Mouse (Mus musculus) retina, embryonic 14.5 days (tissue): Measurements from ENCODE around the gene Tcp11l2.
A peak's percentile ranks its signal among the peaks of the same experiment; 100 is the strongest.

Experiments
- DNase-seq: peaks from one replicate; pipeline ENCODE4 v3.0.0-alpha.2; 2015; ENCODE audit warnings: low spot score

Tcp11l2 gene

GRCm38 (mm10) chr10:84558511-84558910 lies 17.9 kb upstream of the Tcp11l2 start:
- no peak for DNase-seq

DNA sequence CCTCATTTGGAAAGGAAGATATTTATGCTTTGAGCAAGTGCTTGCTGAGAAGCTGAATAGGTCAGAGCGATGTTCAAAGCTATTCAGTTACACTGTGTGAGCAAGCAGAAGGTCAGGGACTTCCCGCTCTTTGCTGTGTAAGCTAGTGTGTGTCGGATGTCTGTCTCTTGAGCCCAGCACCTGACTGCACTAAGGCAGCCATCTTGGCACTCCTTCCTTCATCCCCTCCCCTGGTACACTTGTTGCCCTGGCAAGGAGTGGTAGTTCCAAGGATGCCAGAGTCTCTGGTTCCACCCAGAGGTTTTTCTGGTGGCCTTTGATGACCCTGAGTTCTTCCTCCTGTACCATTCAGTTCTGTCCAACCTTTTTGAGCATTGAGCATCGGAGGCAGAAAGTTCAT lies 16.4 kb upstream of the Tcp11l2 start:
- no peak for DNase-seq

DNA sequence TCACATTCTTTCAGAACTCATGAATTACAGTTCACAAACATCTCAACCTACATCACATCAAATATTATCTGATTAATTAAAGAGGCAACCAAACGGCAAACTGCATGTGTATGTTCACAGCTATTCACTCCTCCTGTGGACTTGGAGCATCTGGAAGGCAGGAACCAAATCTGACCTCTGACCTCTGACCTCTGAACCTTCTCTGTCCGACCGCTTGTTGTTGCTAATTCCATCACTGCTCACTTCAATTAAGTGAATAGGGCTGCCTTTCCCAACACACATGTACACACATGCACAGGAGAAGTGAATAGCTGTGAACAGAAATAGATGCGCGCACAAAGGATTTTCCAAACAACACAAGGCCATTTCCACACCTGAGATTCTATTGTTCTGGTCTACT lies 14.3 kb upstream of the Tcp11l2 start:
- DNase-seq = no peak

DNA sequence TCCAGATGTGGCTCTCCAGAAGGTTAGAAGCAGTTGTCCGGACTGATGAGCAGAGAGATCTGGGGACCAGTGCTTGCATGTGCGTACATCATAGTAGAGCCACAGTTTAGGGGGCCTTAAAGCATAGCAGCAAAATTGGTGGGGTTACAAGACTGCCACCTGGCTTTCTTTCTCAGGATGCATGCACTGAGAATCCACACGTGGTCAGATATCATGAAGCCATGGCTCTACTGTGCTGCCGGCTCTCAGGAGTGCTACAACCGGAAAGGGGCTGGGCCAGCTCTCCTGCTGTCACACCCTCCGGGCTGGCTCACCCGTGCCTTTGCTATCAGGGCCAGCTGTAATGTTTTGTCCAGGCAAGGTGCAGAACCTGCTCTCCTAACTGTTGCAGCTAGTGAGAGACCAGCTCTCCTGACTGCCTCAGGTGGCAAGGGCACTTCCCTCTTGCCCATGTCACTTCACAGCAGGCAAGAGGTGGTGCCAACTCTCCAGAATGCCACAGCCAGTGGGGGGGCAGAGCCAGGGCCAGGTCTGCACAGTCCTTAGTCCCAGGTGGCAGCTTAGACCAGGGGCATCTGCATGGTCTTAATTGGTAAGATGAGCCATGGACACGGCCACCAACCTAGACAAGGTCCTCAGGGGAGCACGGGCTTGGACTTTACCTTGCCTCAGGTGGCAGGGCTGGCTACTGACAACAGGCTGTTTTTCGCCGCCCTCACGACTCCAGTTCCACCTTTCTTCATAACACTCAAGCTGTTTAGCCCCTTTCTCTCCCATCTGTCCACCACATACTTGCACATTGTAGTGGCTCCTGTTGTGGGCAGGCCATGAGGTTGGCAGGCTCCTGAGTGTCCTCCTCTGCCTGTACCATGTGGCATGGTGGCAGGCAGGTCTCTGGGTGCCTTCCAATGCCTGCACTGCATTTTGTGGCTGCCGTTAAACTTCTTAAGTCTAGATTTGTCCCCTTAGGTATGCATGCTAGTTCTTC lies 13.6 kb upstream of the Tcp11l2 start:
- no peak for DNase-seq

DNA sequence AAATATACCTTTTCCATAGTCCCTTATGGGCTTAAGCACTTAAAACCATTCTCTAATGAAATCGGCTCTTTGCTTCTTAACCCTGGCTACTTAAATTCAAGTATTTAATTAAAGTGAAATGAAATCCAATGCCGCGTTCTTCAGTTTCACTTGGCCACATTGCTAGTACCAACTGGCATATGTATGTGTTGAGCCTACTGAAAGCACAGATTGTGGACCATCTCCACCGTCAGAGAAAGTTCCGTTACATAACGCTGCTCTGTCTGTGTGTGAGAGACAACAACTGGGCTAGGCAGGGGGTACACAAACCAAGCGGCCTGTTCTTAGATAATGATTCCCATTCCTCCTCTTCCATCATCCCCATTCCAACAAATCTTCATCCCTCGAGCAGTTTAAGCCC lies 12.0 kb upstream of the Tcp11l2 start:
- no peak for DNase-seq

DNA sequence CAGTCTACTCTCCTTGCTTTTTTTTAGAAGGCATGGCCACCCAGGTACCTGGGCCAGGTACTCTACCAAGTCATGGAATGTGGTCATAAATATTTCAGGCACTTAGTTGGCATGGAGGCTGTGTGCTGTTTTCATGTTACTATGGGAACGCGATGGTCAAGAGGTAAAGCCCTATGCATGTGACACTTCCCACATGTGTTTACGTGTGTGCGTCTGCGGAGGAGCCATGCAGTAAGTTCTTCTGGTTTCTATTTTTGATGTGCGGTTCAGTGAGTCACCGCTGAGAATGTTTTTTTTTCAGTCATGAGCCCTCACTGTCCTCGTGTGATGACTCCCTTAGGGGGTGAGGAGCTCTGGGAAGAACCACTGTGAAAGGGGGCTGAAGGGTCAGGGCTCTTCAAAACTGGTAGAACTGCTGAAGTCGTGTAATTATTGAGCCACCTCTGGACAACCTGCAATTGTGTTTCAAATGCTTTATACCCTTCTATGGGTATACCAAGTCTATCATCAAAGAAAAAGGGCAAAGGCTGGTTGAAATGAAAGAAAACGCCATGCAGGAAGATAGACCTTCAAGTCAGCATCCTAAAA lies 5.3 kb upstream of the Tcp11l2 start:
- no peak for DNase-seq

DNA sequence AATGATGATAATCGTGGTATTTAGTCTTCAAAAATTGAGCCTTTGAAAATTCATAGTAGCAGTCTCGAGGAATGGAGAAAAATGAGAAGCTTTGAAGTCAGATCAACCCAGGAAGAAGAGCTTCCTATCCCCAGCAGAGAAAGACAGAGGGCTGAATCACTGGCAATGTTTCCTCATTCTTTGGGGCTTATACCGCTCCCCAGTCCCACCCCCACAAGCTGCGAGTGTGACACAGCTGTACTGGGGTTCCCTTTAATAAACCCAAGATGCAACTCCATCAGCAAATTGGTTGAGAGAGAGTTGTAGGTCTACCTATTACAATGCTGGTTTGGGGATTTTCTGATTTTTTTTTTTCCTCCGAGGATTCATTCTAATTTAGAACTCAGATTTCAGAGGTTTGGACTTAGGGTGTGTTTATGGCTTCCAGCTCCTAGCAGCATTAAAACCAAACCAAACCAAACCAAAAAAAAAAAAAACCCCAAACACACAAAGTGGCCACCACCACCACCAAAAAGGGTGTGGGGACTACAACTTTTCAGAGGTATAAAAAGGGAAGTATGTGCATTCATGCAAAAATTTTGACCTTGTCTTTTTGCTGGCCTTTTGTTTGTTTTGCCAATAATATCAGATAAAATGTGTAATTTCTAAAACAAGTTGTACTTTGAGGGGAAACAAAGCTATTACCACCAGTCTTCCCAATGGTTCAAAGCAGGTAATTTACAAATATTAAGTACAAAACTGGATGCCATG lies 2.6 kb upstream of the Tcp11l2 start:
- no peak for DNase-seq

DNA sequence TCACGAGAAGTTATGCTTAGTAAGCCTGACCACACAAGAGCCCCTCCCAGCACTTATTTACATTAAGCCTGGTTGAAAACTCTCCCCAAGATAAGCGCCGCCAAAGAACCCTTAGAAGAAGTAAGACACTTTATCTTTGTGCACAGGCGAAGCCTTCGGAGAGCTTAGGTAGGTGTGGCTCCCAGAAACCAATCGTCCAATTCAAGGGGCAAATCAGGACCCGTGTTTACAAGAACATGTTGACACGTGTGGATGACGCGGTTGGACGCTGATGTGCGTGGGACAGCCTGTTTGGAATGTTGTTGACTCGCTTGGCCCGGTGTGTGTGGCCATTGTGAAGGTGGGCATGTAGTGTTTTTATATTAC lies 414 bp upstream of the Tcp11l2 start:
- no peak for DNase-seq

- peak; percentile 64 for DNase-seq
Measured at GRCm38 (mm10) chr10:84577071-84577727, 773 bp downstream of the Tcp11l2 start.

- DNase-seq = no peak
Measured at GRCm38 (mm10) chr10:84578738-84579137, 2.3 kb downstream of the Tcp11l2 start.

GRCm38 (mm10) chr10:84579527-84579926 lies 3.1 kb downstream of the Tcp11l2 start:
- DNase-seq = no peak

DNA sequence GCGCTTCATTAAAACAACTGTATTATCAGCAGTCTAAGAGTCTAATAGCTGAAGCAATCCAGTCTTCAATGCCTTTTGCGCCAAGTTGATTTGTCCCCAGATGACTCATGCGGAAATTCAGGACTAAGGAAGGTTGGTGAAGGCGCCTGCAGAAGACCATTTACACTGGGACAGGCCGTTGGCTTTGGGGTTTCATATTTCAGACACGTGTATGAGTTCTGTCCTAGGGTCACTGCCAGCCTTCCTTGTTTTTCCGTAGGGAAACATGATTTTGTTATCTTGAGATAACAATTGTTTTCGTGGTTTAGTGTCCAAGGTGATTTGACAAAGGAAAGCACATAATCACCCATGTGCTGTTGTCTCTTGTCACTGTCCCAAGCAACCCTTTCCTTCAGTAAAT lies 4.8 kb downstream of the Tcp11l2 start:
- no peak for DNase-seq

GRCm38 (mm10) chr10:84582236-84582635 lies 5.8 kb downstream of the Tcp11l2 start:
- no peak for DNase-seq

GRCm38 (mm10) chr10:84584451-84585293 lies 8.2 kb downstream of the Tcp11l2 start:
- DNase-seq = no peak

- no peak for DNase-seq
Measured at GRCm38 (mm10) chr10:84585294-84585650, 8.8 kb downstream of the Tcp11l2 start.

- no peak for DNase-seq
Measured at GRCm38 (mm10) chr10:84590956-84591355, 14.5 kb downstream of the Tcp11l2 start.

DNA sequence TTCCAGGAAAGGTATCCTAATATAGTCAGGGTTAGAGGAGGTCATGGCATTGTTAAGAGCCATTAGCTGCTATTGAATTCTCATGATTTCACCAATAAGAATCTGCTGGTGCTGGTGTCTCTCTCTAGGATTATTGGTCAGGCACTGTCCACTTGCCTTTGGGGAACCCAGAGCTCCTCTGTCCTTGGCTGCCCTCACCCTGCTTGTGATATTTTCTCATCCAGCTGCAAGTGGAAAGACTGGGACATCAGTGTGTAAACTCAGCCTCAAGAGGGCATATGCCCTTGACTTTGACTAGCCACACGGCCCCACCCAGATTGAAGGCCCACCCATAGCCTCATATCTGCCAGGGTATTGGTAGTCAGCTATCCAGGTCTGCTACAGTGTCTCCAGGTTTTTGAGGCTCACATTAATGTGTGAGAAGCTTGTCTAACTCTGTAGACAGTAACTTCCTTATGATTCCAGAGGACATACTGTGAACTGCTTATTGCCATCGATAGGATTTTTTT lies 15.3 kb downstream of the Tcp11l2 start:
- DNase-seq = no peak

- no peak for DNase-seq
Measured at GRCm38 (mm10) chr10:84592745-84593144, 16.3 kb downstream of the Tcp11l2 start.

- no peak for DNase-seq
Measured at GRCm38 (mm10) chr10:84597127-84597785, 20.8 kb downstream of the Tcp11l2 start.

DNA sequence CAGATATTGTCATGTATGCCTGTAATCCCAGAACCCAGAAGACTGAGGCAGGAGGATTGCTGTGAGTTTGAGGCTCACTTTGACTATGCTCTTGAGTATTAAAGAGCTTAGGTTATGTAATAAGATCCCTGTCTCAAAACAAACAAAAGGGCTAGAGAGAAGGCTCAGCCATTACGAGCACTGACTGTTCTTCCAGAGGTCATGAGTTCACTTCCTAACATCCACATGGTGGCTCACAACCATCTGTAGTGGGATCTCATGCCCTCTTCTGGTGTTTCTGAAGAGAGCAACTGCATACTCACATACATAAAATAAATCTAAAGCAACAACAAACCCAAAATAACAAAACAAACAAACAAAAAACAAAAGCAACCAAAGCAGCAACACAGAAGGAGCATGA lies 21.7 kb downstream of the Tcp11l2 start:
- no peak for DNase-seq

DNA sequence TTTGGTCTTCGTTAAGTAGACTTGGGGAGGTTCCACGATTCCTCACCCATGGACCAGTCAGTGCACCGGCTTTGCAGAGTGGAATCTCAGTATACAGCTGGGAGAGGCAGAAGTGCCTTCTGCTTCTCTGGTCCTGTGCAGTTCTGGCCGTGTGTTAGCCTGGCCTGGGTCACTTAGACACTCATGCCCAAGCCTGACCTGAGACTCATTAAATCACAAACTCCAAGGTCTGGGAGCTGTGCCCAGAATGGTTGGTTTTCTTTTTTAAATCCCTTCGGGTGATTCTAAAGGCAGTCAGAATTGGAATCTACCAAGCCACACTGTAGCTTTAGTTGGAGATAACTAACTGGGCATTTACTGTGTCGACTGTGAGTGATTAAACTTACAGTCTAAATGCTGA lies 23.7 kb downstream of the Tcp11l2 start:
- no peak for DNase-seq
